Mouse (Mus musculus) midbrain, embryonic 16.5 days (tissue): ENCODE results near the gene Gal3st2b. TPM values are rescaled to one million over a fixed set of nuclear protein-coding genes. Genes with fewer than 3 reads are reported as not detected.
"Not testable (repeated sequence)": the region's sequence is repeated elsewhere in the genome, so short reads cannot be mapped to it uniquely, and the experiment has no call there.

Experiments
- ATAC-seq: fragments of 200-750 bp; cut with Nextera tagmentation; 2 replicates; pipeline ENCODE4 v1.8.0; 2017; ENCODE audit warnings: moderate TSS enrichment
- H3K27ac ChIP-seq: fragments of 300-500 bp; sonication (generic); 2 replicates; pipeline ENCODE4 v1.5.1; 2014; ENCODE audit warnings: mild to moderate bottlenecking, low read length, mixed read lengths
- H3K27me3 ChIP-seq: fragments of 300-500 bp; sonication (generic); 2 replicates; pipeline ENCODE4 v1.6.1; 2014; ENCODE audit warnings: low read depth, low read length, mixed read lengths; ENCODE audit not compliant: control insufficient read depth, insufficient read depth
- H3K36me3 ChIP-seq: fragments of 300-500 bp; sonication (generic); 2 replicates; pipeline ENCODE4 v1.6.1; 2014; ENCODE audit warnings: mild to moderate bottlenecking, low read length, moderate library complexity, mixed read lengths; ENCODE audit not compliant: control insufficient read depth, insufficient read depth
- H3K4me1 ChIP-seq: fragments of 300-500 bp; sonication (generic); 2 replicates; pipeline ENCODE4 v1.6.1; 2014; ENCODE audit warnings: mild to moderate bottlenecking, low read length, mixed read lengths; ENCODE audit not compliant: control insufficient read depth, insufficient read depth
- H3K4me2 ChIP-seq: fragments of 300-500 bp; sonication (generic); 2 replicates; pipeline ENCODE4 v1.6.1; 2014; ENCODE audit warnings: mild to moderate bottlenecking, low read length, mixed read lengths
- H3K4me3 ChIP-seq: fragments of 300-500 bp; sonication (generic); 2 replicates; pipeline ENCODE4 v1.5.1; 2014; ENCODE audit warnings: low read depth, mild to moderate bottlenecking, low read length, moderate library complexity, mixed read lengths
- H3K9ac ChIP-seq: fragments of 300-500 bp; sonication (generic); 2 replicates; pipeline ENCODE4 v1.6.1; 2014; ENCODE audit warnings: low read depth, low read length, mixed read lengths
- H3K9me3 ChIP-seq: fragments of 300-500 bp; sonication (generic); replicated peaks from 2 replicates; pipeline ENCODE4 v1.6.1; 2014; ENCODE audit warnings: mild to moderate bottlenecking, low read length, mixed read lengths; ENCODE audit not compliant: control insufficient read depth, poor library complexity, severe bottlenecking
- WGBS: fragments of 180-500 bp; shearing (Covaris S2); extraction: QIAGEN DNeasy Blood & Tissue Kit; methylation state at CpG from one replicate; pipeline ENCODE4 v1.1.7; 2014; 5-methylcytosine and 5-hydroxymethylcytosine counted together
- polyA plus RNA-seq: library from polyadenylated mRNA; unstranded; fragments of >200 nt; fragmentation: Nextera tagmentation; extraction: Ambion mirVana; gene quantifications from 2 replicates; pipeline ENCODE4 v1.2.1, GENCODE M21; 2015

Gene Gal3st2b
- polyA plus RNA-seq: not detected in 2 replicates

DNA sequence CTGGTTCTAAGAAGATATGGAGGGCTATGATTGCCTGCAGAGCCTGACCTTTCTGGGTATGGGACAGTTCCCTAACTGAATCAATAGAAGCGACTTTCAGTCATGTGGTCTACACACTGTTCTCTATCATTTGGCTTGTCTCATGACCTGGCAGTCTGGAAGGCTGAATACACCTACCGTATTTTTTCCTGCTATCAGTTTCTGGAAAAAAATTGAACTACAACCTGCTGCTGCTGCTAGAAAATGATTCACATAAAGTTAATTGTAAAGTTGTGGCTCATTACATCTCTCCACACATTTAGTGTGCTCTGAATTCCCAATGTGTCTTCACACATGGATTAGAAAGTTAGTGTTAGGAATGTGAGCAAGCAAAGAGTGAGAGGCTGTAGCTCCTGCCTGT, at the start of gene Gal3st2b:
Gene Gal3st2b, plus strand, starts transcription at position 301 of the 400 bp plus-strand sequence.
- not testable (repeated sequence) for H3K27ac ChIP-seq, H3K27me3 ChIP-seq, H3K4me3 ChIP-seq, H3K9ac ChIP-seq, ATAC-seq, H3K36me3 ChIP-seq, H3K4me2 ChIP-seq, H3K9me3 ChIP-seq, H3K4me1 ChIP-seq
- 87% methylated on average over 2 of the region's 2 CpGs for WGBS

GRCm38 (mm10) chr1:93871594-93872105, 46.5 kb upstream of the Gal3st2b start:
- WGBS: 50% methylated on average over 1 of the region's 1 CpGs
- H3K27me3 ChIP-seq, H3K4me2 ChIP-seq, H3K9me3 ChIP-seq, H3K27ac ChIP-seq, H3K4me1 ChIP-seq, H3K9ac ChIP-seq, ATAC-seq, H3K36me3 ChIP-seq, H3K4me3 ChIP-seq: not testable (repeated sequence)

- 94% methylated on average over 8 of the region's 22 CpGs for WGBS
- not testable (repeated sequence) for H3K27me3 ChIP-seq, H3K27ac ChIP-seq, H3K4me2 ChIP-seq, H3K36me3 ChIP-seq, H3K9ac ChIP-seq, H3K4me1 ChIP-seq, ATAC-seq, H3K4me3 ChIP-seq, H3K9me3 ChIP-seq
These were observed 43.7 kb upstream of the Gal3st2b start for GRCm38 (mm10) chr1:93874405-93874804.

DNA sequence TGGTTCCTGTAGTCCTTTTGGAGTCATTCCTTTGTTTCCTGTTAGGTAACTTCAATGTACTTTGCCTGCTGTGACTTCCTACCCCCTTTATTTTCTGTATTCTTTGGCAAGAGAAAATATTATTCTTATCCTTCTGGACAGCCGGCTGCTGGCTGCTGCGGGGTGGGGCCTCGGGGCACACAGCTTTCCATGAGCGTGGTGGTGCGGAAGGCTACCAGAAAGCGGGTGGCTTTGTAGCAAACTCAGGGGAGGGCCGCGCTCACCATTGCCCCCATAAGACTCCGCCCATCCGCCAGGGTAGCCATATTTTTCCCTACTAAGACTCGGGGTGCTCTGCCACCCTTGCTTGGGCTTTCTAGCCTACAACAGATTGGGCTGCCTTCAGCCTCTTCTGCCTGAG, 36.3 kb upstream of the Gal3st2b start:
- not testable (repeated sequence) for H3K27ac ChIP-seq, H3K4me1 ChIP-seq, H3K27me3 ChIP-seq, H3K9me3 ChIP-seq, H3K36me3 ChIP-seq, H3K9ac ChIP-seq, ATAC-seq, H3K4me2 ChIP-seq, H3K4me3 ChIP-seq
- WGBS: no CpG with 5 or more reads among the region's 11 CpGs

DNA sequence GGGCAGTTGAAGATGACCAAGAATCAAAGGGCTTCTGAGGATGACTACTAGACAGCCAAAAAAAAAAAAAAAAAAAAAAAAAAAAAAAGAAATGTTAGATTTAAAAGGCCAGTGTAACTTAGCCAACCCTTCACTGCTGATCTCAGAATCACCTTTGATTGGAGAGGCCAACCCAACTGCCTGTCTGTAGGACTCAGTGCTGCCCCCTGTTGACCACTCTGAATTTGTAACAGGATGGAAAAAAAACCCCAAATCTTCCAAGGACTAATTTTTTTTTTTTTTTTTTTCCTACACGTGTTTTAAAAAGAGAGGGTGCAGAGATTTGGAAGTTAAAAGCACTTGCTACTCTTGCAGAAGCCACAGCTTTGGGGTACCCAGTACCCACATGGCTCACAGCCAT, 27.2 kb upstream of the Gal3st2b start:
- not testable (repeated sequence) for ATAC-seq, H3K4me2 ChIP-seq, H3K4me3 ChIP-seq, H3K9me3 ChIP-seq, H3K9ac ChIP-seq, H3K27ac ChIP-seq, H3K27me3 ChIP-seq, H3K36me3 ChIP-seq, H3K4me1 ChIP-seq
- 62% methylated on average over 1 of the region's 1 CpGs for WGBS

GRCm38 (mm10) chr1:93897395-93897794, 20.7 kb upstream of the Gal3st2b start:
- H3K27ac ChIP-seq, H3K9ac ChIP-seq, H3K4me1 ChIP-seq, H3K36me3 ChIP-seq, H3K4me3 ChIP-seq, H3K9me3 ChIP-seq, H3K4me2 ChIP-seq, H3K27me3 ChIP-seq, ATAC-seq: not testable (repeated sequence)
- WGBS: no CpG with 5 or more reads among the region's 1 CpGs

- H3K4me3 ChIP-seq, H3K36me3 ChIP-seq, H3K4me2 ChIP-seq, ATAC-seq, H3K27ac ChIP-seq, H3K4me1 ChIP-seq, H3K9me3 ChIP-seq, H3K27me3 ChIP-seq, H3K9ac ChIP-seq: not testable (repeated sequence)
- 94% methylated on average over 2 of the region's 5 CpGs for WGBS
These were observed 16.8 kb upstream of the Gal3st2b start for GRCm38 (mm10) chr1:93901291-93901690.

- 89% methylated on average over 2 of the region's 5 CpGs for WGBS
- not testable (repeated sequence) for ATAC-seq
These were observed 11.4 kb upstream of the Gal3st2b start for GRCm38 (mm10) chr1:93906690-93907089.

GRCm38 (mm10) chr1:93908977-93909586, 9.0 kb upstream of the Gal3st2b start:
- not testable (repeated sequence) for H3K4me2 ChIP-seq, H3K4me1 ChIP-seq, H3K36me3 ChIP-seq, H3K9me3 ChIP-seq, H3K27ac ChIP-seq, H3K9ac ChIP-seq, ATAC-seq, H3K4me3 ChIP-seq, H3K27me3 ChIP-seq
- no CpG with 5 or more reads among the region's 11 CpGs for WGBS

More at GRCm38 (mm10) chr1:93906690-93907089, 11.4 kb upstream of the Gal3st2b start:
- not testable (repeated sequence) for H3K27me3 ChIP-seq, H3K36me3 ChIP-seq, H3K27ac ChIP-seq, H3K4me2 ChIP-seq, H3K4me3 ChIP-seq, H3K4me1 ChIP-seq, H3K9me3 ChIP-seq, H3K9ac ChIP-seq
